Mouse (Mus musculus): ENCODE measurements around the gene Card19.

- TF ChIP-seq CTCF (conservative IDR thresholded peaks at IDR 0.05; ENCODE audit: low read length) (no peak), NANOG (IDR thresholded peaks at IDR 0.05; ENCODE audit: borderline replicate concordance, low read length) (no peak), POU5F1 (IDR thresholded peaks at IDR 0.05; ENCODE audit: borderline replicate concordance, low read length) (no peak)
These were observed 2.8 kb upstream of the Card19 start for GRCm38 (mm10) chr13:49218651-49219050.
